Mouse (Mus musculus): Measurements from ENCODE around the gene Selenoo.
A peak's percentile ranks its signal among the peaks of the same experiment; 100 is the strongest.

Gene Selenoo

GRCm38 (mm10) chr15:89076156-89076731, 12.6 kb upstream of the Selenoo start:
- peak; percentile 76 to 82 for DNase-seq

- peak; percentile 52 to 64 for DNase-seq
These were observed 10.6 kb upstream of the Selenoo start for GRCm38 (mm10) chr15:89078208-89078836.

GRCm38 (mm10) chr15:89083906-89084305, 5.0 kb upstream of the Selenoo start:
- DNase-seq = no peak

GRCm38 (mm10) chr15:89084826-89085225, 4.1 kb upstream of the Selenoo start:
- no peak for DNase-seq

GRCm38 (mm10) chr15:89089248-89090051, 566 bp downstream of the Selenoo start:
- DNase-seq = no peak

GRCm38 (mm10) chr15:89090662-89091061, 1.8 kb downstream of the Selenoo start:
- DNase-seq = no peak

GRCm38 (mm10) chr15:89092181-89092580, 3.3 kb downstream of the Selenoo start:
- DNase-seq = no peak

GRCm38 (mm10) chr15:89097450-89097849, 8.6 kb downstream of the Selenoo start:
- DNase-seq = no peak

- peak; percentile 75 to 76 for DNase-seq
These were observed 9.7 kb downstream of the Selenoo start for GRCm38 (mm10) chr15:89098616-89099015.

- no peak for DNase-seq
These were observed 11.9 kb downstream of the Selenoo start for GRCm38 (mm10) chr15:89100823-89101222.

- no peak for DNase-seq
These were observed 13.8 kb downstream of the Selenoo start for GRCm38 (mm10) chr15:89102646-89103045.

- DNase-seq = peak; percentile 76 to 79
These were observed 15.0 kb downstream of the Selenoo start for GRCm38 (mm10) chr15:89103921-89104320.

- DNase-seq = peak; percentile 95 to 96
These were observed 15.5 kb downstream of the Selenoo start for GRCm38 (mm10) chr15:89104425-89104824.

GRCm38 (mm10) chr15:89106073-89106472, 17.2 kb downstream of the Selenoo start:
- DNase-seq = peak; percentile 82 to 89

- DNase-seq = no peak
These were observed 18.1 kb downstream of the Selenoo start for GRCm38 (mm10) chr15:89106976-89107375.

- DNase-seq = peak; percentile 74 to 81
These were observed 21.3 kb downstream of the Selenoo start for GRCm38 (mm10) chr15:89110147-89110546.

- no peak for DNase-seq
These were observed 29.1 kb downstream of the Selenoo start for GRCm38 (mm10) chr15:89118007-89118406.

GRCm38 (mm10) chr15:89122649-89123366, 33.9 kb downstream of the Selenoo start, which contains the start of gene Tubgcp6:
Gene Tubgcp6, minus strand, starts transcription at chr15:89123112.
- peak; percentile 94 to 98 for DNase-seq

GRCm38 (mm10) chr15:89123595-89123994, 34.7 kb downstream of the Selenoo start:
- DNase-seq = peak in 1 of 2 experiments; percentile 60

- no peak for DNase-seq
These were observed 35.4 kb downstream of the Selenoo start for GRCm38 (mm10) chr15:89124312-89124711.

- no peak for DNase-seq
These were observed 36.5 kb downstream of the Selenoo start for GRCm38 (mm10) chr15:89125351-89125750.

GRCm38 (mm10) chr15:89126622-89127021, 37.7 kb downstream of the Selenoo start:
- DNase-seq = no peak

GRCm38 (mm10) chr15:89127364-89127940, 38.6 kb downstream of the Selenoo start:
- DNase-seq = no peak
